19 mouse cellular contexts compared by ENCODE assay signal in the genomic region with DNA sequence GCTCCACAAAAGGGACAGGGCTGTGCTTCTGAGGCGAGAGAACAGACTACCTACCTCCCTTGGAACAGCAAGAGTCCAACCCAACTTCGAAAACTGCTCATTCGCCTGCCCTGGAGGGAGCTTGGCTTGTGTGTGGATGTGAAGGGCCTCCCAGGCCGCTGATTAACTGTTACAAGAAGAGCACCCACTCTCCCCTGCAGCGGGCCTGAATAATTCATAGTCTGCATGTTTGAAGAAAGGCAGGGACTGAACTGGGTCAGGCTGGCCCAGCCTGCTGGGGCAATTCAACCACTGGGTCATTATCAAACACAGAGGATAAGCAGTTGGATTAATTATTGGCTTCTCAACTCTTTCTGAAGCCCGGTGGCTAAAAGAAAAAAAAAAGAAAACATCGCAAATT.
DNase-seq lines count a peak whose midpoint lies in the region; ATAC-seq lines count a peak whose summit lies in the region.
"Had no signal": no experiment of that assay in that cellular context is flagged by ENCODE, and none has a peak within 500 bp of the region (broad histone marks: within the 10 kb centered on the region; RNA-seq: fewer than 3 reads in every experiment).

No protein-coding gene starts in this region.

- no peak overlapping the region for H3K4me2 ChIP-seq in neural tube, embryonic 11.5 days (ENCODE audit: low read depth)
- no peak overlapping the region for H3K4me2 ChIP-seq in neural tube, embryonic 15.5 days
- H3K4me2 ChIP-seq: heart, embryonic 11.5 days; liver, embryonic 11.5 days had no signal

- H3K36me3 ChIP-seq in neural tube, embryonic 11.5 days (ENCODE audit: control insufficient read depth, insufficient read depth, low read length): no peaks in the 10 kb centered on the region
- no peaks in the 10 kb centered on the region for H3K36me3 ChIP-seq in neural tube, embryonic 15.5 days
- H3K36me3 ChIP-seq: limb, embryonic 10.5 days had no signal

- peaks cover 7% of the 10 kb centered on the region; the same call in 1 of the 2 replicates for H3K4me1 ChIP-seq in neural tube, embryonic 11.5 days (ENCODE audit: control insufficient read depth, insufficient read depth, low read length)
- H3K4me1 ChIP-seq in neural tube, embryonic 15.5 days: peaks cover 25% of the 10 kb centered on the region

- 0 out of 2 replicates have a peak overlapping the region, but pooled peaks have one; percentile 4 for H3K27ac ChIP-seq in neural tube, embryonic 11.5 days (ENCODE audit: low read depth, low read length)
- no peak overlapping the region for H3K27ac ChIP-seq in neural tube, embryonic 15.5 days (replicated peaks)
- H3K27ac ChIP-seq: left cerebral cortex, adult 2 months; limb, embryonic 10.5 days had no signal

- no peaks in the 10 kb centered on the region for H3K9me3 ChIP-seq in neural tube, embryonic 11.5 days (ENCODE audit: control insufficient read depth, low read length)
- no peaks in the 10 kb centered on the region for H3K9me3 ChIP-seq in neural tube, embryonic 15.5 days (replicated peaks)
- H3K9me3 ChIP-seq: limb, embryonic 10.5 days had no signal

- ATAC-seq in frontal cortex, adult (ENCODE audit: low TSS enrichment): peak; percentile 64; the same call in 1 of the 2 replicates
- no peak for ATAC-seq in neural tube, embryonic 11.5 days (ENCODE audit: insufficient read depth, low FRiP score, low TSS enrichment)
- no peak for ATAC-seq in neural tube, embryonic 15.5 days (ENCODE audit: low FRiP score)
- no peak for ATAC-seq in CD4-positive, CD25-positive, alpha-beta regulatory T cell, adult 4 months
- ATAC-seq: intestine, embryonic 16.5 days had no signal

- H3K9ac ChIP-seq in neural tube, embryonic 11.5 days (ENCODE audit: low read length): no peak overlapping the region
- no peak overlapping the region for H3K9ac ChIP-seq in neural tube, embryonic 15.5 days (replicated peaks)

- 63% methylated on average over 7 of the region's 7 CpGs for WGBS in neural tube, embryonic 11.5 days
- 37% methylated on average over 7 of the region's 7 CpGs for WGBS in neural tube, embryonic 15.5 days

- DNase-seq in frontal cortex, adult 2 months (ENCODE audit: extremely low spot score in 1 of 2, low spot score in 1 of 2): no peak
- no peak for DNase-seq in neural tube, embryonic 11.5 days (ENCODE audit: low spot score)
- peak; percentile 23 to 54 for DNase-seq in kidney, postnatal 25 days
- peak; percentile 30 for DNase-seq in retina, embryonic 14.5 days (ENCODE audit: low spot score)
- no peak for DNase-seq in embryo, embryonic 9.5 days (ENCODE audit: extremely low spot score)
- DNase-seq: adrenal gland, adult 2 months; heart, postnatal 14 days; lung, adult 2 months; lung, postnatal 4 days; right cerebral cortex, adult 18-20 months; thymus, adult 18-20 months had no signal

- no peaks in the 10 kb centered on the region for H3K27me3 ChIP-seq in neural tube, embryonic 11.5 days (ENCODE audit: control insufficient read depth, insufficient read depth, low read length)
- H3K27me3 ChIP-seq in neural tube, embryonic 15.5 days (replicated peaks): no peaks in the 10 kb centered on the region

- no peak overlapping the region for H3K4me3 ChIP-seq in neural tube, embryonic 11.5 days (ENCODE audit: low read depth, low read length)
- no peak overlapping the region for H3K4me3 ChIP-seq in neural tube, embryonic 15.5 days (replicated peaks)
- H3K4me3 ChIP-seq: left cerebral cortex, adult 2 months; limb, embryonic 10.5 days had no signal

Comparison
In these comparisons a context has a peak if more than half of its experiments do, and no peak if none do; other contexts are left out.
1. DNase-seq: peak in kidney, postnatal 25 days (2 of 2) and retina, embryonic 14.5 days (single experiment); none in frontal cortex, adult 2 months (0 of 2), neural tube, embryonic 11.5 days (single experiment) and embryo, embryonic 9.5 days (single experiment).